Mouse (Mus musculus) megakaryocyte, embryonic 14.5 days (primary cell): ENCODE data around the gene Slc26a10.

Source experiments
- FLI1 ChIP-seq: IDR thresholded peaks from 2 replicates; pipeline ENCODE4 v1.6.1; 2012; ENCODE audit warnings: low read length, inconsistent platforms, mixed read lengths
- GATA1 ChIP-seq: IDR thresholded peaks from 3 replicates; pipeline ENCODE4 v1.6.1; 2012; ENCODE audit warnings: mixed read lengths, low read length, inconsistent platforms, borderline replicate concordance

DNA sequence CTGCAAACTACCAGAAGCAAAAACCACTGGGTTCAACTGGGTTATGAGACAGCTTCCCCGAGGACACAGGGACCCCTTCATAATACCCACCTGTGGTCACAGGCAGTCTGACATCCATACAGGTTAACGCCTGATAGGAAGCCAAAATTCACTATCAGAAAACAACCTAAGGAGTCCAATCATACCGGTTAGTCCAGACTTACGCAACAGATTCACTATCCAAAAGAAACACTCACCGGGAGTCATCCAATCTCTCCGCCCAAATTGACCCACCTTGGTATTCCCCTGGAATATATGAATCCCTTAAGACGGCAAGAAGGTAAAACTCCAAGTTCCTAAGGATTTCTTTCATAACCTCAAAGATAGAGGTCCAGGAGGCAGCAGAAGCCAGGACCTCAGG is 35.9 kb downstream of the Slc26a10 start:
- TF ChIP-seq GATA1, result no peak
- TF ChIP-seq FLI1, result no peak
